Mouse (Mus musculus) G1E (cell line): ENCODE results near the gene Kdm2b.

Experiments used
- CTCF ChIP-seq: IDR thresholded peaks from 2 replicates; pipeline ENCODE4 v1.5.1; 2012; ENCODE audit warnings: low read depth, low read length, inconsistent platforms, mixed read lengths
- GATA1 ChIP-seq: IDR thresholded peaks from 2 replicates; pipeline ENCODE4 v1.6.1; 2012; ENCODE audit warnings: borderline replicate concordance, low read length, inconsistent platforms, mixed read lengths
- POLR2AphosphoS5 ChIP-seq: IDR thresholded peaks from 2 replicates; pipeline ENCODE4 v1.6.1; 2012; ENCODE audit warnings: low read depth, low read length, inconsistent platforms; ENCODE audit not compliant: insufficient replicate concordance
- TAL1 ChIP-seq: conservative IDR thresholded peaks from 2 replicates; pipeline ENCODE4 v1.6.1; 2012; ENCODE audit warnings: low read depth, low read length, inconsistent platforms, mixed read lengths

DNA sequence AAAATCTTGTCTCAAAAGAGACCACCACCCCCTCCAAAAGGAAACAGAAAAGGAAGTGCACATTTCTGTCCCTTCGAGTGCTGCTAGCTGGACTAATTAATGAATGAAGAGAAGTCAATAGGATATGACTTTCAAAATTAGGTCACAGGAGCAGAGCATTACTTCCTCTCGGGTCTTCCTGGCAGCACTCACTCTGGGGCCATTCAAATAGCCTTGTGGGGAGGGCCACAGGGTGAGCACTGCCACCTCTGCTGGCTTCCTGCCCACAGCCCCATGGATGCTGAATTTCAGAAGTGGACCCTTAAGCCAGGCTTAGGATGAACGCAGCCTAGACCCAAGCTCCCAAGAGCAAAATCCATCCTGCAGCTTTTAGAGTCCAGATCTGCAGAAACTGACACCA is 33.6 kb downstream of the Kdm2b start:
- TF ChIP-seq CTCF (no peak), TAL1 (no peak), GATA1 (no peak), POLR2AphosphoS5 (no peak)
